22 mouse cellular contexts compared by ENCODE assay signal in genomic region chr8:61200254-61200887, GRCm38 (mm10). TPM values are rescaled to one million over a fixed set of nuclear protein-coding genes. Genes with fewer than 3 reads are reported as not detected.
A peak's percentile ranks its signal among the peaks of the same experiment; 100 is the strongest.
DNase-seq lines count a peak whose midpoint lies in the region; ATAC-seq and TF ChIP-seq lines count a peak whose summit lies in the region.
"Had no signal": no experiment of that assay in that cellular context is flagged by ENCODE, and none has a peak within 500 bp of the region (broad histone marks: within the 10 kb centered on the region; RNA-seq: fewer than 3 reads in every experiment).

No protein-coding gene starts in this region.

- no peak for TF ChIP-seq CTCF in liver, postnatal 0 days (IDR thresholded peaks at IDR 0.05; ENCODE audit: low read depth)

- no peak overlapping the region for H3K4me3 ChIP-seq in liver, embryonic 11.5 days (ENCODE audit: low read depth, low read length)
- no peak overlapping the region for H3K4me3 ChIP-seq in liver, postnatal 0 days (ENCODE audit: low read depth, low read length)
- H3K4me3 ChIP-seq in kidney, embryonic 16.5 days (ENCODE audit: low read length) = no peak overlapping the region
- H3K4me3 ChIP-seq: embryonic facial prominence, embryonic 10.5 days; embryonic facial prominence, embryonic 13.5 days; erythroblast, embryonic 14.5 days; forebrain, embryonic 12.5 days; forebrain, embryonic 15.5 days; hindbrain, embryonic 12.5 days; hindbrain, embryonic 15.5 days had no signal

- H3K9me3 ChIP-seq in liver, embryonic 11.5 days (ENCODE audit: control insufficient read depth, low read length) = no peaks in the 10 kb centered on the region; the same call in 1 of the 2 replicates
- H3K9me3 ChIP-seq in liver, postnatal 0 days (ENCODE audit: low read length) = peaks cover 4% of the 10 kb centered on the region; the same call in 1 of the 2 replicates
- H3K9me3 ChIP-seq in kidney, embryonic 16.5 days (ENCODE audit: low read length) = no peaks in the 10 kb centered on the region
- H3K9me3 ChIP-seq: embryonic facial prominence, embryonic 10.5 days; embryonic facial prominence, embryonic 13.5 days; forebrain, embryonic 12.5 days; forebrain, embryonic 15.5 days; hindbrain, embryonic 12.5 days; hindbrain, embryonic 15.5 days had no signal

- no peaks in the 10 kb centered on the region for H3K36me3 ChIP-seq in liver, embryonic 11.5 days (ENCODE audit: control insufficient read depth, insufficient read depth, low read length)
- H3K36me3 ChIP-seq in liver, postnatal 0 days (replicated peaks; ENCODE audit: insufficient read depth, low read length) = no peaks in the 10 kb centered on the region
- no peaks in the 10 kb centered on the region for H3K36me3 ChIP-seq in kidney, embryonic 16.5 days (ENCODE audit: insufficient read depth, low read length)
- H3K36me3 ChIP-seq: embryonic facial prominence, embryonic 10.5 days; embryonic facial prominence, embryonic 13.5 days; forebrain, embryonic 12.5 days; forebrain, embryonic 15.5 days; hindbrain, embryonic 12.5 days; hindbrain, embryonic 15.5 days had no signal

- no peaks in the 10 kb centered on the region for H3K27me3 ChIP-seq in liver, embryonic 11.5 days (replicated peaks; ENCODE audit: control insufficient read depth, insufficient read depth, low read length)
- no peaks in the 10 kb centered on the region for H3K27me3 ChIP-seq in liver, postnatal 0 days (ENCODE audit: insufficient read depth, low read length)
- H3K27me3 ChIP-seq in kidney, embryonic 16.5 days (ENCODE audit: insufficient read depth, low read length) = no peaks in the 10 kb centered on the region
- H3K27me3 ChIP-seq: embryonic facial prominence, embryonic 13.5 days; forebrain, embryonic 12.5 days; forebrain, embryonic 15.5 days; hindbrain, embryonic 12.5 days; hindbrain, embryonic 15.5 days; Patski had no signal

- peak; percentile 32; the same call in 1 of the 2 replicates for TF ChIP-seq EP300 in liver, postnatal 0 days (IDR thresholded peaks at IDR 0.05; ENCODE audit: low read depth)

- no peak overlapping the region for H3K27ac ChIP-seq in liver, embryonic 11.5 days (ENCODE audit: low read depth, low read length)
- H3K27ac ChIP-seq in liver, postnatal 0 days (ENCODE audit: low read depth) = no peak overlapping the region
- no peak overlapping the region for H3K27ac ChIP-seq in kidney, embryonic 16.5 days (ENCODE audit: low read length)
- H3K27ac ChIP-seq: embryonic facial prominence, embryonic 10.5 days; embryonic facial prominence, embryonic 13.5 days; forebrain, embryonic 12.5 days; forebrain, embryonic 15.5 days; hindbrain, embryonic 12.5 days; hindbrain, embryonic 15.5 days had no signal

- H3K4me1 ChIP-seq in liver, embryonic 11.5 days (replicated peaks; ENCODE audit: control insufficient read depth, insufficient read depth, low read length) = no peaks in the 10 kb centered on the region
- no peaks in the 10 kb centered on the region for H3K4me1 ChIP-seq in liver, postnatal 0 days (ENCODE audit: insufficient read depth)
- no peaks in the 10 kb centered on the region for H3K4me1 ChIP-seq in kidney, embryonic 16.5 days (ENCODE audit: insufficient read depth, low read length)
- H3K4me1 ChIP-seq: forebrain, embryonic 12.5 days; forebrain, embryonic 15.5 days; hindbrain, embryonic 12.5 days; hindbrain, embryonic 15.5 days had no signal

- WGBS in liver, embryonic 11.5 days = 30% methylated on average over 6 of the region's 6 CpGs
- WGBS in liver, postnatal 0 days (ENCODE audit: insufficient replicate concordance) = 34% methylated on average over 6 of the region's 6 CpGs
- 72% methylated on average over 6 of the region's 6 CpGs for WGBS in kidney, embryonic 16.5 days

- H3K9ac ChIP-seq in liver, embryonic 11.5 days (ENCODE audit: low read depth, low read length) = no peak overlapping the region
- no peak overlapping the region for H3K9ac ChIP-seq in liver, postnatal 0 days (replicated peaks)
- no peak overlapping the region for H3K9ac ChIP-seq in kidney, embryonic 16.5 days (replicated peaks; ENCODE audit: low read length)
- H3K9ac ChIP-seq: embryonic facial prominence, embryonic 13.5 days; forebrain, embryonic 12.5 days; forebrain, embryonic 15.5 days; hindbrain, embryonic 12.5 days; hindbrain, embryonic 15.5 days had no signal

- ATAC-seq in liver, embryonic 11.5 days (replicated peaks; ENCODE audit: low FRiP score) = 0 out of 2 replicates have a peak, but pooled peaks have one; percentile 47
- ATAC-seq in common myeloid progenitor, adult 5-6 weeks (replicated peaks; ENCODE audit: low read depth, poor library complexity, severe bottlenecking) = 0 out of 2 replicates have a peak, but pooled peaks have one; percentile 32
- no peak for ATAC-seq in liver, postnatal 0 days
- ATAC-seq in kidney, embryonic 16.5 days (ENCODE audit: low FRiP score, low TSS enrichment) = no peak
- ATAC-seq: CD4-positive, CD25-positive, alpha-beta regulatory T cell, adult 4 months; forebrain, embryonic 15.5 days; Patski had no signal

- H3K4me2 ChIP-seq in liver, embryonic 11.5 days = no peak overlapping the region
- no peak overlapping the region for H3K4me2 ChIP-seq in liver, postnatal 0 days (ENCODE audit: low read depth, low read length)
- no peak overlapping the region for H3K4me2 ChIP-seq in kidney, embryonic 16.5 days (replicated peaks; ENCODE audit: low read depth, low read length)
- H3K4me2 ChIP-seq: embryonic facial prominence, embryonic 13.5 days; forebrain, embryonic 12.5 days; forebrain, embryonic 15.5 days; hindbrain, embryonic 12.5 days; hindbrain, embryonic 15.5 days had no signal

- no peak for DNase-seq in liver, embryonic 11.5 days (ENCODE audit: low spot score)
- DNase-seq in liver = no peak
- DNase-seq in liver, postnatal 0 days = no peak
- no peak for DNase-seq in yolk sac, embryonic 10.5 days (ENCODE audit: low spot score)
- DNase-seq: adrenal gland, postnatal 10 days; adrenal gland, postnatal 36 days; cerebellum, adult 18-20 months; cerebellum, adult 9-10 months; cerebellum, postnatal 14 days; embryo, embryonic 11 days; gastrocnemius, postnatal 25 days had no signal

RNA-seq across cellular contexts. Expression of gene Sh3rf1, which starts 23.3 kb away (rescaled TPM):
- polyA plus RNA-seq in liver, embryonic 11.5 days (2014; fragmentation: Nextera tagmentation; extraction: Ambion mirVana) = 6.7 and 7.1 TPM in 2 replicates
- total RNA-seq in common myeloid progenitor, adult 5-6 weeks (2017) = 1.8 and 4.6 TPM in 2 replicates
- polyA plus RNA-seq in liver, postnatal 0 days (2015; fragmentation: Nextera tagmentation; extraction: Ambion mirVana) = 0.97 and 1.6 TPM in 2 replicates
- polyA plus RNA-seq in kidney, embryonic 16.5 days (2015; fragmentation: Nextera tagmentation; extraction: Ambion mirVana) = 23.3 and 26.7 TPM in 2 replicates

Comparison
In these comparisons a context has a peak if more than half of its experiments do, and no peak if none do; other contexts are left out.
1. ATAC-seq: peak in liver, embryonic 11.5 days (single experiment) and common myeloid progenitor, adult 5-6 weeks (single experiment); none in liver, postnatal 0 days (single experiment) and kidney, embryonic 16.5 days (single experiment).